Mouse (Mus musculus): ENCODE data around the gene Lamtor1. TPM values are rescaled to one million over a fixed set of nuclear protein-coding genes. Genes with fewer than 3 reads are reported as not detected.
A peak's percentile ranks its signal among the peaks of the same experiment; 100 is the strongest.

Gene Lamtor1
- polyA plus RNA-seq, 1 experiment from 2014 or later: 130 TPM

DNA sequence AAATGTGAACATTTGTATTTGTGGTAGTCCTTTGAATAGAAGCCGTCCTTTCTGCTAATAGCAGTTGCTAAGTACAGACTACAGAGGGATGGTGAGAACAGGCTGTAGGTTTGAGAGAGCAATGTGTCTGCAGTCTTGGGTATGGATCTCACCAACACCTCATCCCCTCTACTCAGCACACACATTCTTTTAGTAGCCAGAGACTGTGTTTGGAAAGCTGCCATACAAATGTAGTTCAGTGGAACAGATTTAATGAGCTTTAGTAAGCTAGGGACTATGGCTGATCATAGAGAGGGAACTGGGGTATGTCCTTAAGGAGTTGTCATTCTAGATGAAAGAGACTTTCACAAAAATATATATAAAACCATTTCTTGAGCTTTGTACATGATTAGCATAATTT lies 61.6 kb downstream of the Lamtor1 start:
- Histone ChIP-seq H3K4me2 (replicated peaks) (no peak overlapping the region), H3K36me3 (no peaks in the 10 kb centered on the region), H3K4me1 (peaks cover 19% of the 10 kb centered on the region), H3K9me3 (replicated peaks) (no peaks in the 10 kb centered on the region), H3K27ac (no peak overlapping the region), H3K27me3 (no peaks in the 10 kb centered on the region), H3K9ac (no peak overlapping the region), H3K4me3 (no peak overlapping the region)
- no peak for ATAC-seq (ENCODE audit: low FRiP score)
- WGBS: 91% methylated on average over 1 of the region's 1 CpGs

DNA sequence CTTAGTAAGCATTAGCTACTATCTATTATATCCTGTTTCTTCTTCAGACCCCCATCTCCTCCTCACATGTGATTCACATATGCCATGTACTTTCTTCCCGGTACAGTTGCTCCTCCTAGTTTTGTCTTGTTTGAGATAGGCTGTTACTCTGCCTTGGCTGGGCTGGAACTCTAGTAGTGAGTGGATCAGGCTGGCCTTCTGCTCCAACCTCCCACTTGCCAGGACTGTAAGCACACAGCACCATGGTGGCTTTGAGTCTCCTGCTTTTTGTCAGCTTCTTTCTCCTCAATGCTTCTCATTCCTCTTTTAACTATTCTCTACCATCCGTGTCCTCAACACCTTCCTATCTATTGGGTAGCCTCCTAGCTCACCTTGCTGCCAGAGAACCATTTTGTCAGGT lies 63.0 kb downstream of the Lamtor1 start:
- H3K4me2 ChIP-seq (replicated peaks): 0 out of 2 replicates have a peak overlapping the region, but pooled peaks have one; percentile 66
- ATAC-seq (ENCODE audit: low FRiP score): no peak
- H3K4me1 ChIP-seq: peaks cover 32% of the 10 kb centered on the region
- peak overlapping the region; percentile 100 for H3K27ac ChIP-seq
- H3K9me3 ChIP-seq (replicated peaks): no peaks in the 10 kb centered on the region
- H3K36me3 ChIP-seq: no peaks in the 10 kb centered on the region
- no peak overlapping the region for H3K4me3 ChIP-seq
- H3K9ac ChIP-seq: no peak overlapping the region
- 68% methylated on average over 2 of the region's 2 CpGs for WGBS
- H3K27me3 ChIP-seq: no peaks in the 10 kb centered on the region

- Histone ChIP-seq H3K27me3 (no peaks in the 10 kb centered on the region), H3K36me3 (no peaks in the 10 kb centered on the region), H3K4me2 (replicated peaks) (peak overlapping the region; percentile 66), H3K4me1 (peaks cover 33% of the 10 kb centered on the region), H3K4me3 (peak overlapping the region; percentile 74), H3K9ac (peak overlapping the region; percentile 93), H3K9me3 (replicated peaks) (no peaks in the 10 kb centered on the region), H3K27ac (peak overlapping the region; percentile 100)
- peak; percentile 92 for ATAC-seq (ENCODE audit: low FRiP score)
- WGBS: under 1% methylated on average over 41 of the region's 53 CpGs
These were observed 64.2 kb downstream of the Lamtor1 start for GRCm38 (mm10) chr7:101969694-101970428.

DNA sequence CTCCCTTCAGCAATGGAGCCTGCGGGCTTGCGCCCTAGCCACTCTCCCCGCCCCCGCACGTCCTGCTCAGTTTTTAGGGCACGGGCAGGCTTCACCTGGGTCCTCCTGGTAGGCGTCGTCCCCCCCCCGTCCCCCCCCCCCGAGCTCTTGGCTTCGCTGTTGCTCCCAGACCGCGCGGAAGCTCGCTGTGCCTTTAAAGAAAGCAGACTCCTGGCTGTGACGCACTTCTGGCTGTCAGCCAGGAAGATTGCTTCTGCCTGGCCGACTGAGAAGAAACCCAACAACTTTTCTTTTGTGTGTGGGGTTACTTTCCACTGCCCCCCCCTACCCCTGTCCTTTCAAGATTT lies 64.7 kb downstream of the Lamtor1 start:
- Histone ChIP-seq H3K27ac (peak overlapping the region; percentile 100), H3K4me3 (peak overlapping the region; percentile 74), H3K9ac (peak overlapping the region; percentile 93), H3K27me3 (no peaks in the 10 kb centered on the region), H3K9me3 (replicated peaks) (no peaks in the 10 kb centered on the region), H3K36me3 (no peaks in the 10 kb centered on the region), H3K4me1 (peaks cover 33% of the 10 kb centered on the region), H3K4me2 (replicated peaks) (peak overlapping the region; percentile 66)
- WGBS: under 1% methylated on average over 15 of the region's 17 CpGs
- peak; percentile 76 for ATAC-seq (ENCODE audit: low FRiP score)

- WGBS: 3% methylated on average over 19 of the region's 19 CpGs
- peak; percentile 77 for ATAC-seq (ENCODE audit: low FRiP score)
- H3K4me1 ChIP-seq: peaks cover 33% of the 10 kb centered on the region
- 0 out of 2 replicates have a peak, but pooled peaks cover under 1% of the 10 kb centered on the region for H3K36me3 ChIP-seq
- peak overlapping the region; percentile 74 for H3K4me3 ChIP-seq
- peak overlapping the region; percentile 100 for H3K27ac ChIP-seq
- H3K9ac ChIP-seq: peak overlapping the region; percentile 93
- no peaks in the 10 kb centered on the region for H3K27me3 ChIP-seq
- H3K9me3 ChIP-seq (replicated peaks): no peaks in the 10 kb centered on the region
- H3K4me2 ChIP-seq (replicated peaks): peak overlapping the region; percentile 66
These were observed 65.2 kb downstream of the Lamtor1 start for GRCm38 (mm10) chr7:101970821-101971461.

- Histone ChIP-seq H3K36me3 (0 out of 2 replicates have a peak, but pooled peaks cover 4% of the 10 kb centered on the region), H3K27ac (peak overlapping the region; percentile 100), H3K4me1 (peaks cover 33% of the 10 kb centered on the region), H3K27me3 (no peaks in the 10 kb centered on the region), H3K9ac (peak overlapping the region; percentile 93), H3K9me3 (replicated peaks) (no peaks in the 10 kb centered on the region), H3K4me2 (replicated peaks) (peak overlapping the region; percentile 66), H3K4me3 (peak overlapping the region; percentile 74)
- 59% methylated on average over 2 of the region's 2 CpGs for WGBS
- no peak for ATAC-seq (ENCODE audit: low FRiP score)
These were observed 66.0 kb downstream of the Lamtor1 start for GRCm38 (mm10) chr7:101971721-101972120.

DNA sequence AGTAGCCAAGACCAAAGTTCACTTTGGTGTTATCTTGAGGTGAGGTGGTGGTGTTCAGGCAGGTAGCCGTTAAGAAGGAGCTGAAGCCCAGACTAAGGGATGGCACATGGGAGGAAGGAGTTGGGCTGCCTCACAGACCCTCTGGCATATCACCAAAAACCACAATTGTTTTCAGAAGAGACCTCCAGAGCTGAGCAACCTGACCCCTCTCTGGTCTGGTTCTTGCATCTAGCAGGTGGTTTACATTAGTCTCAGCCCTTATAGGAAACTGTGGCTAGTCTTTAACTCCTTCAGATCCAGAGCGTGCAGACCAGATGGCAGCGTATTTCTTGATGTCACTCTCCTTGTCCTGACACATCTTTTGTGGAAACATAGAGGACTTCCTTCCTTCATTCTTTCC lies 68.0 kb downstream of the Lamtor1 start:
- Histone ChIP-seq H3K27me3 (no peaks in the 10 kb centered on the region), H3K4me1 (peaks cover 31% of the 10 kb centered on the region), H3K9me3 (replicated peaks) (no peaks in the 10 kb centered on the region), H3K9ac (no peak overlapping the region), H3K36me3 (0 out of 2 replicates have a peak, but pooled peaks cover 9% of the 10 kb centered on the region), H3K4me3 (no peak overlapping the region), H3K27ac (0 out of 2 replicates have a peak overlapping the region, but pooled peaks have one; percentile 2), H3K4me2 (replicated peaks) (no peak overlapping the region)
- WGBS: 71% methylated on average over 3 of the region's 3 CpGs
- ATAC-seq (ENCODE audit: low FRiP score): no peak

DNA sequence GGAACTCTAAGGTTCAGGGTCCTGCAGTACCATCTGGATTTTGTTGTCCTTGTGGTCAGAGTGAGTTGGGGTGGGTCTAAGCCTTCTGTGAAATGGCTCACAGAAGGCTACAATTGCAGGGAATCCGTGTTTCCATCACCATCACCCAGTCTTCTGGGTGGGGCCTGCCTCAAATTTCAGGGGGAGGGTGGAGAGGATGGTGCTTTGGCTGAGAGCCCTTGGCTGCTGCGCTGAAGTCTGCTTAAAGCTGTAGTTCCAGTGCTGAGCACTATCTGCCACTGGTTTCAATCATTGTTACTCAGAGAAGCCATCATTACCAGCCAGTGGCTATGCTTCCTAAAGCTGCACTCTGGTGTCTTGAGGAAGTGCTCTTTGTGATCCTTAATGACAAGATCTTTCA lies 68.8 kb downstream of the Lamtor1 start:
- Histone ChIP-seq H3K36me3 (0 out of 2 replicates have a peak, but pooled peaks cover 13% of the 10 kb centered on the region), H3K27me3 (no peaks in the 10 kb centered on the region), H3K27ac (peak overlapping the region; percentile 36), H3K4me1 (peaks cover 26% of the 10 kb centered on the region), H3K4me2 (replicated peaks) (no peak overlapping the region), H3K9ac (no peak overlapping the region), H3K4me3 (no peak overlapping the region), H3K9me3 (replicated peaks) (no peaks in the 10 kb centered on the region)
- no peak for ATAC-seq (ENCODE audit: low FRiP score)
- 54% methylated on average over 2 of the region's 2 CpGs for WGBS

Small RNA genes within 50 kb of the gene (microRNA-seq; reads per million reads assigned to microRNA genes)
- gene Gm22655: not detected

Other genes starting within 250 kb of the Lamtor1 start
- 37.8 and 38.4 TPM in 2 replicates for gene Clpb, start 242.3 kb upstream of the Lamtor1 start, polyA plus RNA-seq (2016; fragmentation: Nextera tagmentation; extraction: Ambion mirVana)
- 3.8 and 4.4 TPM in 2 replicates for gene Phox2a, start 87.6 kb upstream of the Lamtor1 start, polyA plus RNA-seq (2016; fragmentation: Nextera tagmentation; extraction: Ambion mirVana)
- gene Inppl1, start 67.7 kb upstream of the Lamtor1 start, polyA plus RNA-seq (2016; fragmentation: Nextera tagmentation; extraction: Ambion mirVana): 38.6 and 41.9 TPM in 2 replicates
- 1.7 and 1.9 TPM in 2 replicates for gene Folr2, start 48.7 kb upstream of the Lamtor1 start, polyA plus RNA-seq (2016; fragmentation: Nextera tagmentation; extraction: Ambion mirVana)
- gene Anapc15, start 42.2 kb upstream of the Lamtor1 start, polyA plus RNA-seq (2016; fragmentation: Nextera tagmentation; extraction: Ambion mirVana): 74.9 and 86.7 TPM in 2 replicates
- gene Folr1, start 35.1 kb upstream of the Lamtor1 start, polyA plus RNA-seq (2016; fragmentation: Nextera tagmentation; extraction: Ambion mirVana): 11.5 and 12.7 TPM in 2 replicates
- gene Tomt, start 455 bp downstream of the Lamtor1 start, polyA plus RNA-seq (2016; fragmentation: Nextera tagmentation; extraction: Ambion mirVana): 0.48 and 0.81 TPM in 2 replicates
- 9.4 and 10.1 TPM in 2 replicates for gene Lrrc51, start 28.0 kb downstream of the Lamtor1 start, polyA plus RNA-seq (2016; fragmentation: Nextera tagmentation; extraction: Ambion mirVana)
- 99.2 and 100 TPM in 2 replicates for gene Numa1, start 28.2 kb downstream of the Lamtor1 start, polyA plus RNA-seq (2016; fragmentation: Nextera tagmentation; extraction: Ambion mirVana)
- 3.9 and 5.4 TPM in 2 replicates for gene Il18bp, start 112.8 kb downstream of the Lamtor1 start, polyA plus RNA-seq (2016; fragmentation: Nextera tagmentation; extraction: Ambion mirVana)
- 29.2 and 31.6 TPM in 2 replicates for gene Rnf121, start 159.6 kb downstream of the Lamtor1 start, polyA plus RNA-seq (2016; fragmentation: Nextera tagmentation; extraction: Ambion mirVana)
- gene Xndc1, start 159.6 kb downstream of the Lamtor1 start, polyA plus RNA-seq (2016; fragmentation: Nextera tagmentation; extraction: Ambion mirVana): 34.6 and 37.3 TPM in 2 replicates
- 2.5 and 3.0 TPM in 2 replicates for gene Xntrpc, start 159.8 kb downstream of the Lamtor1 start, polyA plus RNA-seq (2016; fragmentation: Nextera tagmentation; extraction: Ambion mirVana)
- gene Trpc2, start 177.2 kb downstream of the Lamtor1 start, polyA plus RNA-seq (2016; fragmentation: Nextera tagmentation; extraction: Ambion mirVana): 0.21 TPM in 1 of 2 replicates, not detected in the other
- gene Art1, start 195.8 kb downstream of the Lamtor1 start, polyA plus RNA-seq (2016; fragmentation: Nextera tagmentation; extraction: Ambion mirVana): 1.2 and 2.4 TPM in 2 replicates
- 1.1 and 1.3 TPM in 2 replicates for gene Art5, start 203.6 kb downstream of the Lamtor1 start, polyA plus RNA-seq (2016; fragmentation: Nextera tagmentation; extraction: Ambion mirVana)
- not detected in 2 replicates for gene Chrna10, start 210.9 kb downstream of the Lamtor1 start, polyA plus RNA-seq (2016; fragmentation: Nextera tagmentation; extraction: Ambion mirVana)

Measured in hindbrain, embryonic 12.5 days (tissue).